Mouse (Mus musculus) liver, postnatal 0 days (tissue): ENCODE results near the gene Lias. TPM values are rescaled to one million over a fixed set of nuclear protein-coding genes. Genes with fewer than 3 reads are reported as not detected.

ENCODE experiments used
- ATAC-seq: fragments of 200-750 bp; cut with Nextera tagmentation; 2 replicates; pipeline ENCODE4 v1.8.0; 2017; ENCODE audit warnings: mild to moderate bottlenecking, moderate library complexity
- DNase-seq: peaks from one replicate; pipeline ENCODE4 v3.0.0-alpha.2; 2016
- H3K27ac ChIP-seq: fragments of 300-500 bp; sonication (generic); 2 replicates; pipeline ENCODE4 v1.5.1; 2014; ENCODE audit warnings: antibody characterized with exemption, moderate library complexity, mild to moderate bottlenecking, low read depth
- H3K27me3 ChIP-seq: fragments of 300-500 bp; sonication (generic); 2 replicates; pipeline ENCODE4 v1.6.1; 2014; ENCODE audit warnings: low read length, control low read depth, mixed read lengths; ENCODE audit not compliant: insufficient read depth
- H3K36me3 ChIP-seq: fragments of 300-500 bp; sonication (generic); replicated peaks from 2 replicates; pipeline ENCODE4 v1.6.1; 2014; ENCODE audit warnings: mild to moderate bottlenecking, control low read depth, low read length, moderate library complexity, mixed read lengths; ENCODE audit not compliant: insufficient read depth
- H3K4me1 ChIP-seq: fragments of 300-500 bp; sonication (generic); 2 replicates; pipeline ENCODE4 v1.6.1; 2014; ENCODE audit warnings: antibody characterized with exemption, mild to moderate bottlenecking, control low read depth; ENCODE audit not compliant: insufficient read depth
- H3K4me2 ChIP-seq: fragments of 300-500 bp; sonication (generic); 2 replicates; pipeline ENCODE4 v1.6.1; 2014; ENCODE audit warnings: low read depth, mild to moderate bottlenecking, low read length, moderate library complexity, mixed read lengths
- H3K4me3 ChIP-seq: fragments of 300-500 bp; sonication (generic); 2 replicates; pipeline ENCODE4 v1.5.1; 2014; ENCODE audit warnings: low read depth, low read length
- H3K9ac ChIP-seq: fragments of 300-500 bp; sonication (generic); replicated peaks from 2 replicates; pipeline ENCODE4 v1.6.1; 2014; ENCODE audit warnings: mild to moderate bottlenecking, moderate library complexity
- H3K9me3 ChIP-seq: fragments of 300-500 bp; sonication (generic); 2 replicates; pipeline ENCODE4 v1.6.1; 2016; ENCODE audit warnings: mild to moderate bottlenecking, control low read depth, low read length, mixed read lengths
- CTCF ChIP-seq: sonication (generic); IDR thresholded peaks from 2 replicates; pipeline ENCODE4 v1.5.1; 2016; ENCODE audit warnings: antibody characterized with exemption, low read depth
- EP300 ChIP-seq: IDR thresholded peaks from 2 replicates; pipeline ENCODE4 v1.6.1; 2016; ENCODE audit warnings: antibody characterized with exemption, low read depth, mild to moderate bottlenecking
- WGBS: fragments of 180-500 bp; shearing (Covaris S2); extraction: QIAGEN DNeasy Blood & Tissue Kit; methylation state at CpG from one replicate; pipeline ENCODE4 v1.1.7; 2014; ENCODE audit not compliant: insufficient replicate concordance; 5-methylcytosine and 5-hydroxymethylcytosine counted together
- polyA plus RNA-seq: library from polyadenylated mRNA; unstranded; fragments of >200 nt; fragmentation: Nextera tagmentation; extraction: Ambion mirVana; gene quantifications from 2 replicates; pipeline ENCODE4 v1.2.1, GENCODE M21; 2015

The Lias gene
- polyA plus RNA-seq, 1 experiment from 2014 or later, result 34.0 TPM

DNA sequence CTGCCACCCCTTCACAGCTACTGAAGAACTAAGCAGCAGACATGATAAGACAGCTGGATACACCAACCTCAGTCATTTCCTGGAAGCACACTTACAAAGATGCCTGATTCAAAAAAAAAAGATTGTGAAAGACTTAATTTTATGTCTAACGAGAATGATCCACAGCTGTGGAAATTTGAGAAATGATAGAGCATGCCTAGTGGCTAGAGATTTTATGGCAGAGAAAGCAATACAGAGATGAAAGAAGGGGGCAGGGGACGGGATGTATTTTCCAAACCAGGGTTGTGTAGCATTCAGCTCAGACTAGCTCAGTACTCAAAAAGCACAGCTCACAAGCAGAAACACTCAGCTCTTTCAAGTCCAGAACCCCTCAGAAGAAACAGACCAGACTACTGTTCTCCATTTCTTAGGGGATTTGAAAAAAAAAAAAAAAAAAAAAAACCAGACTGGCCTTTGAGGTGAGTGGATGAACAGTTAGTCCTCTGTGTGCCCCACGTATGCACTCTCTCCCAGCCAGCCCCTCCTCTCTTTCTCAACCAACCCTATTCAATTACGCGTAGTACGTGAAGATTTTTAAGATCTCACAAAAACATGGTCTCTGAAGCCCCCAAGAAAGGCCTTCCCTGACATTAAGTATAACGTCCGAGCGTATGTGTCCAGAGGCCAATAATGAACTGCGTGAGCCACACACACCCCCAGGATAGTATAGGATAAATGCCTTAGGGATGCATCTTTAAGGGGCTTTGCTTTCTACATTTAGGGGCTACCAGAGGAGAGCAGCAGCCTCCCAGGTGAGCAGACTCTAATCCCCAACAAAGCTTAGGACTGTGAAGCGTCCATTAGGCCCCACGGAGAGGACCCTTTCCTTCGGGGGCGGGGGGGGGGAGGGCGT lies 43.4 kb downstream of the Lias start:
- 20% methylated on average over 14 of the region's 15 CpGs for WGBS
- Histone ChIP-seq H3K4me3 (peak overlapping the region; percentile 89), H3K9me3 (no peaks in the 10 kb centered on the region), H3K4me2 (peak overlapping the region; percentile 66), H3K9ac (peak overlapping the region; percentile 55), H3K27me3 (no peaks in the 10 kb centered on the region), H3K27ac (peak overlapping the region; percentile 19), H3K4me1 (peaks cover 5% of the 10 kb centered on the region), H3K36me3 (no peaks in the 10 kb centered on the region)
- ATAC-seq (no peak), DNase-seq (no peak)
- TF ChIP-seq CTCF, result no peak
- no peak for TF ChIP-seq EP300

- under 1% methylated on average over 25 of the region's 47 CpGs for WGBS
- Histone ChIP-seq H3K4me1 (peaks cover 5% of the 10 kb centered on the region), H3K9me3 (no peaks in the 10 kb centered on the region), H3K36me3 (no peaks in the 10 kb centered on the region), H3K4me2 (peak overlapping the region; percentile 66), H3K9ac (peak overlapping the region; percentile 55), H3K27me3 (no peaks in the 10 kb centered on the region), H3K27ac (peak overlapping the region; percentile 19), H3K4me3 (peak overlapping the region; percentile 89)
- no peak for TF ChIP-seq EP300
- TF ChIP-seq CTCF, result no peak
- DNase-seq (no peak), ATAC-seq (peak; percentile 33; the same call in 1 of the 2 replicates)
Measured at GRCm38 (mm10) chr5:65435363-65435805, 44.1 kb downstream of the Lias start.

DNA sequence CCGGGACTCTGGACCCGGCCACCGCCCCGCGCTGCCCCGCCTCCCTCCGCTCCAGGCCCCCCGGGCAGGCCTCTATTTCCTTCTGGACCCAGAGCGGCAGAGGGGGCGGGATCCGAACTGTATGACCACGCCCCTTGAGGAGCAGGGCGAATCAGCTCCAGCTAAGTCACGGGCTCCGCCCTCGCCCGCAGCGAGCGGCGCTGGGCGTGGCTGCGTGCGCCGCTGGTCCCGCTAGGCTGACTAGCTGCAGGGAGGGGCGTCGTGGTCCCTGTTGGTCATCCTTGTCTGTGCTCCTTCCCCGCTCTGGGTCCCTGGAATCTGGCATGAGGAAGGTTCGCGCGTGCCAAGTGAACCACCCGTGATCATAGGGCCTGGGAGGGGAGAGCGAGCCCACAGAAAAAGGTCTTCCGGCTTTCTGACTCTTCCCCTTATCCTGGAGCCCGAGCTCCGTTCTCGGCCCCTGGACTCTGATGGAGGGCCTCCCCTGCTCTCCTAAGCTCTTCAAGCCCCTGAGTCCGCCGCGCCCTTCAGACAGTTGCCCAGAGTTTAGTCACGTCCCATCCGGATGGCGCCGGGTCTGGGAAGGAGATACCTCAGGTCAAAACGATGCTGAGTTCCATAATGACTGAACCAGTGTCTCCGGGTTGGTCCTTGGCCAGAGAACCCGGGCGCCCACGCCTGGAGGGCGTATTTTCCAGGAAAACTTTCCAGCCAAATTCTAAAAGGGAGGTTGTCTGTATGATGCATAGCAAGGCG lies 44.7 kb downstream of the Lias start, which contains the start of gene Ugdh:
Gene Ugdh, minus strand, starts transcription at position 144 of the 756 bp plus-strand sequence.
- WGBS, result 1% methylated on average over 48 of the region's 51 CpGs
- Histone ChIP-seq H3K36me3 (no peaks in the 10 kb centered on the region), H3K4me1 (peaks cover 5% of the 10 kb centered on the region), H3K9me3 (no peaks in the 10 kb centered on the region), H3K27ac (peak within 1 kb of the TSS; percentile 19), H3K27me3 (no peaks in the 10 kb centered on the region), H3K9ac (peak within 1 kb of the TSS; percentile 55), H3K4me3 (peak within 1 kb of the TSS; percentile 89), H3K4me2 (peak within 1 kb of the TSS; percentile 66)
- DNase-seq (peak; percentile 97), ATAC-seq (peak; percentile 99)
- TF ChIP-seq EP300, result no peak
- TF ChIP-seq CTCF, result no peak

DNA sequence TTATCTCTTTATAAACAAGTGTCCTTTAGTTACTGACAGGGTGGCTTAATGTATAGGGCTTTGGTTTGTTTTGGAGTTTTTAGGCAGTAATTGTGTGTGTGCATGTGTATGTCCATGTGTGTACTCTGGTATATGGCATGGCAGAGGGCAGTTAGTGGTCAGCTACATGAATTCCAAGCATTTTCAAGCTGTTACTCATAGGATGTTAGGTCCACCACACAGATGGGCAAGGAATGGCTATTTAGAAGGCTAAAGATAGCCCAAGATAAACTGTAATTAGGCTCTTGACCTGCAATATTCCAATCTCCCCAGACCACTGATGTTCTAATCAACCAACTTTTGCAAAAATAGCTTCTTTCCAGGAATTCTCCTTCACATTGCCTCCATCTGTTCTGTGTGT lies 46.7 kb downstream of the Lias start:
- Histone ChIP-seq H3K27me3 (no peaks in the 10 kb centered on the region), H3K9me3 (no peaks in the 10 kb centered on the region), H3K36me3 (no peaks in the 10 kb centered on the region), H3K4me3 (no peak overlapping the region), H3K27ac (no peak overlapping the region), H3K9ac (no peak overlapping the region), H3K4me2 (no peak overlapping the region), H3K4me1 (peaks cover 5% of the 10 kb centered on the region)
- no peak for TF ChIP-seq EP300
- no peak for TF ChIP-seq CTCF
- ATAC-seq (no peak), DNase-seq (no peak)

- H3K9me3 ChIP-seq, result no peaks in the 10 kb centered on the region
- H3K4me3 ChIP-seq, result no peak overlapping the region
- no peaks in the 10 kb centered on the region for H3K27me3 ChIP-seq
- H3K9ac ChIP-seq, result no peak overlapping the region
- peaks cover 17% of the 10 kb centered on the region for H3K36me3 ChIP-seq
- TF ChIP-seq CTCF, result no peak
- TF ChIP-seq EP300, result no peak
- DNase-seq (peak; percentile 25), ATAC-seq (no peak)
- H3K4me2 ChIP-seq, result no peak overlapping the region
- H3K4me1 ChIP-seq, result no peaks in the 10 kb centered on the region
- 34% methylated on average over 3 of the region's 6 CpGs for WGBS
- no peak overlapping the region for H3K27ac ChIP-seq
Measured at GRCm38 (mm10) chr5:65444981-65445380, 53.7 kb downstream of the Lias start.

DNA sequence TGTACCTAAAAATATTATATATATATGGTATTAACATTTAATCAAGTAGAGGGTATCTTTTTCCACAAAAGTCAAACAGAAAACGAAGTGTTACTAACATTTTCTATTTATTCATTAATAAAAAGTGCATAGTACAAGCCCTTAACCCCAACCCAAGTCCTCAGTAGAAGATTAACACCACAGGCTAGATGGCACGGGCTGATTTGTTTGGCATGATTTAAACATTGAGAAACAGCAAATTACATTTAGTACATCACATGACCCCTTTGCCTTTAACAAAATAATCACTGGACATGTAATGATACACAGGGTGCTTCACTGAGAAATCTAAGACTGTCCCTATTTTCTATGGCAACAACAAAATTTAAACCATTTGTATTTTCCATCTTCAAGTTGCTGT lies 55.5 kb downstream of the Lias start:
- ATAC-seq (no peak), DNase-seq (no peak)
- Histone ChIP-seq H3K4me1 (no peaks in the 10 kb centered on the region), H3K36me3 (peaks cover 29% of the 10 kb centered on the region), H3K4me2 (no peak overlapping the region), H3K9ac (no peak overlapping the region), H3K9me3 (no peaks in the 10 kb centered on the region), H3K27me3 (no peaks in the 10 kb centered on the region), H3K4me3 (no peak overlapping the region), H3K27ac (no peak overlapping the region)
- TF ChIP-seq CTCF (no peak), EP300 (no peak)
- WGBS, result 70% methylated on average over 2 of the region's 2 CpGs
